Mouse (Mus musculus) MEL (cell line): ENCODE results near the gene Kcnh4.

Experiments used
- CTCF ChIP-seq, 3 experiments: IDR thresholded peaks in 2 of 3; conservative IDR thresholded peaks in 1 of 3; 2 replicates each; pipeline ENCODE4 v1.5.1; 2011 to 2012; ENCODE audit warnings: low read length in 3 of 3, low read depth in 2 of 3, mild to moderate bottlenecking in 2 of 3, improper control_type of control experiment in 1 of 3, inconsistent platforms in 1 of 3, mixed read lengths in 1 of 3, moderate library complexity in 1 of 3; ENCODE audit not compliant: control insufficient read depth in 1 of 3, insufficient read depth in 1 of 3, poor library complexity in 1 of 3, severe bottlenecking in 1 of 3
- EP300 ChIP-seq, 2 experiments: IDR thresholded peaks; 2 replicates each; pipeline ENCODE4 v1.6.1; 2011; ENCODE audit warnings: improper control_type of control experiment in 2 of 2, low read length in 2 of 2, low read depth in 1 of 2, mild to moderate bottlenecking in 1 of 2
- GABPA ChIP-seq: IDR thresholded peaks from 2 replicates; pipeline ENCODE4 v1.6.1; 2012; ENCODE audit warnings: low read depth, mild to moderate bottlenecking, inconsistent platforms, low read length, improper control_type of control experiment, moderate library complexity
- GATA1 ChIP-seq: IDR thresholded peaks from 2 replicates; pipeline ENCODE4 v1.6.1; 2011; ENCODE audit warnings: low read depth, low read length, improper control_type of control experiment
- MYC ChIP-seq: IDR thresholded peaks from 2 replicates; pipeline ENCODE4 v1.6.1; 2011; ENCODE audit warnings: low read depth, mild to moderate bottlenecking, low read length, improper control_type of control experiment, moderate library complexity
- POLR2A ChIP-seq, 2 experiments: IDR thresholded peaks; 2 replicates each; pipeline ENCODE4 v1.6.1; 2011 to 2012; ENCODE audit warnings: low read length in 2 of 2, mild to moderate bottlenecking in 2 of 2, control low read depth in 1 of 2, improper control_type of control experiment in 1 of 2, low read depth in 1 of 2, moderate library complexity in 1 of 2; ENCODE audit not compliant: control insufficient read depth in 1 of 2, insufficient read depth in 1 of 2, poor library complexity in 1 of 2
- TCF12 ChIP-seq: IDR thresholded peaks from 2 replicates; pipeline ENCODE4 v1.6.1; 2014; ENCODE audit warnings: low read depth, mild to moderate bottlenecking, inconsistent platforms, low read length, improper control_type of control experiment, moderate library complexity
- USF1 ChIP-seq: IDR thresholded peaks from 2 replicates; pipeline ENCODE4 v1.6.1; 2014; ENCODE audit warnings: low read depth, mild to moderate bottlenecking, inconsistent platforms, low read length, improper control_type of control experiment, moderate library complexity

- no peak for TF ChIP-seq TCF12
- no peak for TF ChIP-seq EP300 (IDR thresholded peaks at IDR 0.05; ENCODE audit: low read depth in 1 of 2, low read length in 2 of 2)
- TF ChIP-seq CTCF (IDR thresholded peaks at IDR 0.05 in 2 of 3, conservative IDR thresholded peaks at IDR 0.05 in 1 of 3; ENCODE audit: control insufficient read depth in 1 of 3, insufficient read depth in 1 of 3, low read depth in 2 of 3, low read length in 3 of 3, poor library complexity in 1 of 3, severe bottlenecking in 1 of 3) = no peak
- TF ChIP-seq GABPA = no peak
- no peak for TF ChIP-seq MYC
- TF ChIP-seq POLR2A (IDR thresholded peaks at IDR 0.05; ENCODE audit: control insufficient read depth in 1 of 2, insufficient read depth in 1 of 2, low read depth in 1 of 2, low read length in 2 of 2, poor library complexity in 1 of 2) = no peak
- TF ChIP-seq USF1 = no peak
- TF ChIP-seq GATA1 = no peak
Measured at GRCm38 (mm10) chr11:100700710-100701109, 59.0 kb downstream of the Kcnh4 start.
